Mouse (Mus musculus) cerebellum, adult 2 months (tissue): ENCODE data around the gene Ifitm10.

Experiments used
- CTCF ChIP-seq: fragments of 200-500 bp; IDR thresholded peaks from 2 replicates; pipeline ENCODE4 v1.5.1; 2011; ENCODE audit warnings: low read depth, mild to moderate bottlenecking, control low read depth, low read length, moderate library complexity, borderline replicate concordance; ENCODE audit not compliant: insufficient read depth
- POLR2A ChIP-seq: fragments of 200-500 bp; IDR thresholded peaks from 2 replicates; pipeline ENCODE4 v1.6.1; 2011; ENCODE audit warnings: low read length, control low read depth, borderline replicate concordance; ENCODE audit not compliant: insufficient read depth

- TF ChIP-seq CTCF = no peak
- TF ChIP-seq POLR2A = no peak
Observed at GRCm38 (mm10) chr7:142330271-142330724, 43.3 kb downstream of the Ifitm10 start.
